Mouse (Mus musculus) adrenal gland, postnatal 14 days (tissue): ENCODE measurements at regions not wholly inside any gene's neighbourhood (a gene's known extent, or its start where the extent isn't known, plus 50 kb on each side); places are given as distances from the start of the nearest gene placed in this dataset.

ENCODE experiments used
- DNase-seq: peaks from one replicate; pipeline ENCODE4 v3.0.0; 2021; ENCODE audit warnings: mixed read lengths

DNA sequence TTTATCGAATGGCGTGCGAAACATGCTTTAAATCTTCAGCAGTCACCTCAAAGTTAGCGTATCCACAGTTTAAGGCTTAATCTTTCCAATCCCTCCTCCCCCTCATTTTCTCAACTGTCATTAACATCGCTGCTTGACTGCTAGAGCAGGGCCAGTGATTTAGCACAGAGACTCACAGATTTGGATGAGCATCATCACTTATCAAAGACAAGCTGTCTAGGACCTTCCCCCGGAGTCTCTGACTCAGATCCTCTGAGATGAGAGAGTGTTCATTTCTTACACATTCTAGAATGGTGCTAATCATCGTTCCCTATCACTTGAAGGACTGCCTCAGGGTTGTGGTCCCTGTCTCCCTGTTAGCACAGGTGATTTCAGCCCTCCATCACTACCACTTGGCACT is 112.1 kb upstream of the Tmem132c start:
- DNase-seq = no peak

GRCm38 (mm10) chr5:127134441-127134840 is 107.2 kb upstream of the Tmem132c start:
- DNase-seq = no peak

DNA sequence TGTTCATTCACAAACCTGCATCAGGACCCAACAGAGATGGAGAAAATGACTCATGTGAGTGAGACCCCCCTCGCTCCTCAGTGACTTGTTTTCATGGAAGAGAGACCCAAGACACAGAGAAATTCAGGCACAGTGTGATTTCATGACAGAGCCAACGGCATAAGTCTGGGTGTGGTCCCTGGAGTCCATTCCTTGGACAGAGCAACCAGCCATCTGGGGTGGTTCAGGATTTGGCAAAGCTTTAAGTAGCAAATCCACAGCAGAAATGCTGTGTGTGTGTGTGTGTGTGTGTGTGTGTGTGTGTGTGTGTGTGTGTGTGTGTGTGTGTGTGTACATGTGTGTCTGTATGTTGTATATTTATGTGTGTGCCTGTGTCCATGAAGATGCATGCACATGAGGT is 101.0 kb upstream of the Tmem132c start:
- no peak for DNase-seq

GRCm38 (mm10) chr5:127160292-127160691 is 81.3 kb upstream of the Tmem132c start:
- peak; percentile 23 for DNase-seq

- DNase-seq = no peak
Measured at GRCm38 (mm10) chr5:127163376-127163775, 78.2 kb upstream of the Tmem132c start.

DNA sequence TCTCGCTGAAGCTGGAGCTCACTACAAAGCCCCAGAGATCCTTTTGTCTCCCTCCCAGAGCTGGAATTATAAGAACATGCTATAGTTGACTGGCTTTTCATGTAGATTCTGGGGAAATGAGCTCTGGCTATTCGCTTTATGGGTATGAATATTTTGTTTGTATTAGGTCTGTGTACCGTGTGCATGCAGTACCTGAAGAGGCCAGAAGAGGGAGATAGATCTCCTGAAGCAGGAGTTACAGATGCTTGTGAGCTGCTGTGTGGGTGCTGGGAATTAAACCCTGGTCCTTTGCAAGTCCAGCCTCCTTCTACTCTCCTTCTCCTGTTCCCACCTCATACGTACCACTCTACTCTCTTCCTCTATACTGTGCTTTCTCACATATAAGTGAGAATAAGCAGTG is 52.6 kb upstream of the Tmem132c start:
- no peak for DNase-seq
